Mouse (Mus musculus) heart, postnatal 0 days (tissue): ENCODE measurements around the gene Dyrk1a.

ENCODE experiments used
- CTCF ChIP-seq: IDR thresholded peaks from 2 replicates; pipeline ENCODE4 v1.5.1; 2016; ENCODE audit warnings: antibody characterized with exemption, control low read depth, low read depth
- EP300 ChIP-seq: IDR thresholded peaks from 2 replicates; pipeline ENCODE4 v1.6.1; 2016; ENCODE audit warnings: antibody characterized with exemption, low read depth

DNA sequence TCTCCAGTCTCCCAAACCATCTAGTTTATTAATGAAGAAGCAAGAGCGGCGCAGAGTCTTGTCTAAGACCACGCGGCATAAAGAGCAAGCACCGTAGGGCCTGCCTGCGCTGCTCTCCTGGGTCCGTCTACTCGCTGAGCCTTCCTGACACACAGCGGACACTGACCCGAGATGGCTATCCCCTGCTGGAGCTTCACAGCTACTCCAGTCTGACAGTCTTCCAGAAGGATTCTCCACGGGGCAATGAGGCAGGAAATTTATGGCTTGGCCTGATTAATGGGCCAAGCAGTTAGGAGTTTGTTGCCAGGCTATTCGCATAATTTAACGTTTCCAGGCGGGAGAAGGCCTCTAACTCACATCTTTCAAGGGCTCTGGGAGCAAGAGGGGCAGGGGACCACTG, 144.7 kb downstream of the Dyrk1a start:
- TF ChIP-seq CTCF (no peak), EP300 (no peak)
